8 mouse cellular contexts compared by ENCODE assay signal in the genomic region with DNA sequence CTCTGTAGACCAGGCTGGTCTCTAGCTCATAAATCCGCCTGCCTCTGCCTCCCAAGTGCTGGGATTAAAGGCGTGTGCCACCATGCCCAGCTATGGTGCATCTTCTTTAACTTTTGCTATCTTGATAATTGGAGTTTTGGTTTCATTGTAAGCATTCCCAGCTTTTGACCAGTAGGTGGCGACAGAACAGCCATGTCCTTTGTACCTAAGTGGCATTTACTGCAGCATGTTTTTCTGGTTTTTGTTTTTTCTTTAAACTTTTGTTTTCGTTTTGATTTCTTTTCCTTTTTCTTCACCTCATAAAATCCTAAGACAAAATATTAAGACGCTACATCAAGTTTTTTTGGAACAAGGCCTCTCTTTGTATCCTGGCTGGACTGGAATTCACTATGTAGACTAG.
A peak's percentile ranks its signal among the peaks of the same experiment; 100 is the strongest.
DNase-seq lines count a peak whose midpoint lies in the region; ATAC-seq and TF ChIP-seq lines count a peak whose summit lies in the region.

No protein-coding gene starts in this region.

- ATAC-seq in forebrain, postnatal 0 days = no peak
- ATAC-seq in forebrain, embryonic 15.5 days (replicated peaks) = no peak
- no peak for ATAC-seq in monocyte, adult 5-6 weeks (replicated peaks; ENCODE audit: insufficient number of reproducible peaks, low FRiP score, low TSS enrichment, poor library complexity, severe bottlenecking)

- no peak overlapping the region for H3K9ac ChIP-seq in forebrain, postnatal 0 days
- no peak overlapping the region for H3K9ac ChIP-seq in forebrain, embryonic 15.5 days (replicated peaks)

- no peaks in the 10 kb centered on the region for H3K9me3 ChIP-seq in forebrain, postnatal 0 days (ENCODE audit: low read length)
- no peaks in the 10 kb centered on the region for H3K9me3 ChIP-seq in forebrain, embryonic 15.5 days
- no peaks in the 10 kb centered on the region for H3K9me3 ChIP-seq in limb, embryonic 10.5 days (replicated peaks)

- H3K27me3 ChIP-seq in forebrain, postnatal 0 days (ENCODE audit: insufficient read depth, low read length) = no peaks in the 10 kb centered on the region
- H3K27me3 ChIP-seq in forebrain, embryonic 15.5 days = no peaks in the 10 kb centered on the region
- H3K27me3 ChIP-seq in spleen, adult 2 months (ENCODE audit: control insufficient read depth, insufficient read depth, low read length) = no peaks in the 10 kb centered on the region
- no peaks in the 10 kb centered on the region for H3K27me3 ChIP-seq in limb, embryonic 10.5 days (ENCODE audit: low read depth, poor library complexity, severe bottlenecking)

- TF ChIP-seq POLR2A in spleen, adult 2 months (IDR thresholded peaks at IDR 0.05; ENCODE audit: low read depth, low read length) = no peak
- no peak for TF ChIP-seq POLR2A in cortical plate, adult 2 months (IDR thresholded peaks at IDR 0.05; ENCODE audit: extremely low read depth, insufficient read depth, low read length)

- 26% methylated on average over 5 of the region's 5 CpGs for WGBS in forebrain, postnatal 0 days
- 27% methylated on average over 5 of the region's 5 CpGs for WGBS in forebrain, embryonic 15.5 days
- 28% methylated on average over 5 of the region's 5 CpGs for WGBS in spleen, adult 2 months
- 31% methylated on average over 5 of the region's 5 CpGs for WGBS in limb, embryonic 10.5 days

- DNase-seq in forebrain, postnatal 0 days = peak; percentile 76
- DNase-seq in spleen, adult 2 months (ENCODE audit: low read depth in 1 of 2, low spot score in 2 of 2) = no peak
- DNase-seq in spleen, postnatal 4 days (ENCODE audit: low spot score in 2 of 2) = no peak
- DNase-seq in limb, embryonic 10.5 days (ENCODE audit: low spot score) = peak; percentile 43
- DNase-seq in spleen, postnatal 36 days (ENCODE audit: low spot score in 2 of 2) = no peak

- peak; percentile 86 for TF ChIP-seq CTCF in forebrain, postnatal 0 days (IDR thresholded peaks at IDR 0.05; ENCODE audit: low read depth)
- peak; percentile 5; the same call in 1 of the 2 replicates for TF ChIP-seq CTCF in spleen, adult 2 months (IDR thresholded peaks at IDR 0.05; ENCODE audit: extremely low read depth, insufficient read depth, insufficient read length, insufficient replicate concordance)
- peak; percentile 58; the same call in 1 of the 2 replicates for TF ChIP-seq CTCF in cortical plate, adult 2 months (IDR thresholded peaks at IDR 0.05; ENCODE audit: extremely low read depth, insufficient read depth, low read length)

- no peaks in the 10 kb centered on the region for H3K4me1 ChIP-seq in forebrain, postnatal 0 days (ENCODE audit: insufficient read depth)
- no peaks in the 10 kb centered on the region for H3K4me1 ChIP-seq in forebrain, embryonic 15.5 days
- H3K4me1 ChIP-seq in spleen, adult 2 months (ENCODE audit: control insufficient read depth, insufficient read depth, insufficient read length) = no peaks in the 10 kb centered on the region
- H3K4me1 ChIP-seq in cortical plate, adult 2 months (ENCODE audit: control insufficient read depth, insufficient read depth, low read length) = no peaks in the 10 kb centered on the region
- peaks cover 17% of the 10 kb centered on the region for H3K4me1 ChIP-seq in limb, embryonic 10.5 days

- no peak overlapping the region for H3K27ac ChIP-seq in forebrain, postnatal 0 days (ENCODE audit: low read depth, low read length)
- H3K27ac ChIP-seq in forebrain, embryonic 15.5 days (replicated peaks) = no peak overlapping the region
- H3K27ac ChIP-seq in spleen, adult 2 months (ENCODE audit: insufficient read depth, low read length) = no peak overlapping the region
- H3K27ac ChIP-seq in cortical plate, adult 2 months (ENCODE audit: insufficient read depth, low read length) = no peak overlapping the region
- H3K27ac ChIP-seq in limb, embryonic 10.5 days = no peak overlapping the region

- H3K4me3 ChIP-seq in forebrain, postnatal 0 days (ENCODE audit: low read depth, low read length) = no peak overlapping the region
- no peak overlapping the region for H3K4me3 ChIP-seq in forebrain, embryonic 15.5 days
- H3K4me3 ChIP-seq in spleen, adult 2 months (ENCODE audit: extremely low read depth, insufficient read depth, insufficient read length) = no peak overlapping the region
- no peak overlapping the region for H3K4me3 ChIP-seq in cortical plate, adult 2 months (ENCODE audit: insufficient read depth, low read length)
- H3K4me3 ChIP-seq in limb, embryonic 10.5 days = no peak overlapping the region

- H3K4me2 ChIP-seq in forebrain, postnatal 0 days (ENCODE audit: low read depth) = no peak overlapping the region
- H3K4me2 ChIP-seq in forebrain, embryonic 15.5 days (replicated peaks) = no peak overlapping the region

- H3K36me3 ChIP-seq in forebrain, postnatal 0 days (ENCODE audit: insufficient read depth) = no peaks in the 10 kb centered on the region
- H3K36me3 ChIP-seq in forebrain, embryonic 15.5 days = no peaks in the 10 kb centered on the region
- H3K36me3 ChIP-seq in spleen, adult 2 months (ENCODE audit: control insufficient read depth, insufficient read depth, low read length) = no peaks in the 10 kb centered on the region
- no peaks in the 10 kb centered on the region for H3K36me3 ChIP-seq in limb, embryonic 10.5 days

Comparison
In these comparisons a context has a peak if more than half of its experiments do, and no peak if none do; other contexts are left out.
1. DNase-seq: peak in forebrain, postnatal 0 days (single experiment) and limb, embryonic 10.5 days (single experiment); none in spleen, adult 2 months (0 of 2), spleen, postnatal 4 days (0 of 2) and spleen, postnatal 36 days (0 of 2).
2. CTCF ChIP-seq: peak in every context shown above with its lines; median percentile 86 in forebrain, postnatal 0 days; 58 in cortical plate, adult 2 months; 5 in spleen, adult 2 months.